Mouse (Mus musculus) liver, postnatal 0 days (tissue): ENCODE data around the gene Socs3. TPM values are rescaled to one million over a fixed set of nuclear protein-coding genes. Genes with fewer than 3 reads are reported as not detected.
A peak's percentile ranks its signal among the peaks of the same experiment; 100 is the strongest.

Experiments used
- ATAC-seq: fragments of 200-750 bp; cut with Nextera tagmentation; 2 replicates; pipeline ENCODE4 v1.8.0; 2017; ENCODE audit warnings: mild to moderate bottlenecking, moderate library complexity
- DNase-seq: peaks from one replicate; pipeline ENCODE4 v3.0.0-alpha.2; 2016
- H3K27ac ChIP-seq: fragments of 300-500 bp; sonication (generic); 2 replicates; pipeline ENCODE4 v1.5.1; 2014; ENCODE audit warnings: antibody characterized with exemption, moderate library complexity, mild to moderate bottlenecking, low read depth
- H3K27me3 ChIP-seq: fragments of 300-500 bp; sonication (generic); 2 replicates; pipeline ENCODE4 v1.6.1; 2014; ENCODE audit warnings: low read length, control low read depth, mixed read lengths; ENCODE audit not compliant: insufficient read depth
- H3K36me3 ChIP-seq: fragments of 300-500 bp; sonication (generic); replicated peaks from 2 replicates; pipeline ENCODE4 v1.6.1; 2014; ENCODE audit warnings: mild to moderate bottlenecking, control low read depth, low read length, moderate library complexity, mixed read lengths; ENCODE audit not compliant: insufficient read depth
- H3K4me1 ChIP-seq: fragments of 300-500 bp; sonication (generic); 2 replicates; pipeline ENCODE4 v1.6.1; 2014; ENCODE audit warnings: antibody characterized with exemption, mild to moderate bottlenecking, control low read depth; ENCODE audit not compliant: insufficient read depth
- H3K4me2 ChIP-seq: fragments of 300-500 bp; sonication (generic); 2 replicates; pipeline ENCODE4 v1.6.1; 2014; ENCODE audit warnings: low read depth, mild to moderate bottlenecking, low read length, moderate library complexity, mixed read lengths
- H3K4me3 ChIP-seq: fragments of 300-500 bp; sonication (generic); 2 replicates; pipeline ENCODE4 v1.5.1; 2014; ENCODE audit warnings: low read depth, low read length
- H3K9ac ChIP-seq: fragments of 300-500 bp; sonication (generic); replicated peaks from 2 replicates; pipeline ENCODE4 v1.6.1; 2014; ENCODE audit warnings: mild to moderate bottlenecking, moderate library complexity
- H3K9me3 ChIP-seq: fragments of 300-500 bp; sonication (generic); 2 replicates; pipeline ENCODE4 v1.6.1; 2016; ENCODE audit warnings: mild to moderate bottlenecking, control low read depth, low read length, mixed read lengths
- CTCF ChIP-seq: sonication (generic); IDR thresholded peaks from 2 replicates; pipeline ENCODE4 v1.5.1; 2016; ENCODE audit warnings: antibody characterized with exemption, low read depth
- EP300 ChIP-seq: IDR thresholded peaks from 2 replicates; pipeline ENCODE4 v1.6.1; 2016; ENCODE audit warnings: antibody characterized with exemption, low read depth, mild to moderate bottlenecking
- WGBS: fragments of 180-500 bp; shearing (Covaris S2); extraction: QIAGEN DNeasy Blood & Tissue Kit; methylation state at CpG from one replicate; pipeline ENCODE4 v1.1.7; 2014; ENCODE audit not compliant: insufficient replicate concordance; 5-methylcytosine and 5-hydroxymethylcytosine counted together
- polyA plus RNA-seq: library from polyadenylated mRNA; unstranded; fragments of >200 nt; fragmentation: Nextera tagmentation; extraction: Ambion mirVana; gene quantifications from 2 replicates; pipeline ENCODE4 v1.2.1, GENCODE M21; 2015

Gene Socs3
- polyA plus RNA-seq, 1 experiment from 2014 or later: 5.8 TPM

- Histone ChIP-seq H3K27ac (peak overlapping the region; percentile 44; the same call in 1 of the 2 replicates), H3K9me3 (no peaks in the 10 kb centered on the region), H3K4me2 (peak overlapping the region; percentile 38; the same call in 1 of the 2 replicates), H3K4me3 (no peak overlapping the region), H3K9ac (no peak overlapping the region), H3K27me3 (peaks cover 13% of the 10 kb centered on the region), H3K36me3 (no peaks in the 10 kb centered on the region), H3K4me1 (peaks cover 22% of the 10 kb centered on the region)
- peak; percentile 61 for DNase-seq
- WGBS: 45% methylated on average over 11 of the region's 11 CpGs
- no peak for TF ChIP-seq CTCF
- no peak for TF ChIP-seq EP300
- peak; percentile 47; the same call in 1 of the 2 replicates for ATAC-seq
Observed at GRCm38 (mm10) chr11:117946195-117946979, 23.5 kb downstream of the Socs3 start.

- ATAC-seq (no peak), DNase-seq (no peak)
- H3K9me3 ChIP-seq: no peaks in the 10 kb centered on the region
- H3K4me3 ChIP-seq: no peak overlapping the region
- no peaks in the 10 kb centered on the region for H3K36me3 ChIP-seq
- TF ChIP-seq EP300 (no peak), CTCF (no peak)
- WGBS: 49% methylated on average over 4 of the region's 4 CpGs
- H3K27me3 ChIP-seq: no peaks in the 10 kb centered on the region
- H3K9ac ChIP-seq: no peak overlapping the region
- H3K4me2 ChIP-seq: no peak overlapping the region
- peaks cover 11% of the 10 kb centered on the region for H3K4me1 ChIP-seq
- no peak overlapping the region for H3K27ac ChIP-seq
Observed at GRCm38 (mm10) chr11:117941848-117942247, 28.0 kb downstream of the Socs3 start.

GRCm38 (mm10) chr11:117941325-117941834 lies 28.5 kb downstream of the Socs3 start:
- H3K4me1 ChIP-seq: peaks cover 9% of the 10 kb centered on the region
- no peak overlapping the region for H3K4me2 ChIP-seq
- H3K27me3 ChIP-seq: no peaks in the 10 kb centered on the region
- ATAC-seq (no peak), DNase-seq (no peak)
- H3K4me3 ChIP-seq: no peak overlapping the region
- no peaks in the 10 kb centered on the region for H3K9me3 ChIP-seq
- H3K9ac ChIP-seq: no peak overlapping the region
- no peak overlapping the region for H3K27ac ChIP-seq
- WGBS: 61% methylated on average over 8 of the region's 8 CpGs
- H3K36me3 ChIP-seq: no peaks in the 10 kb centered on the region
- no peak for TF ChIP-seq EP300
- no peak for TF ChIP-seq CTCF

- Histone ChIP-seq H3K27me3 (no peaks in the 10 kb centered on the region), H3K4me2 (no peak overlapping the region), H3K36me3 (no peaks in the 10 kb centered on the region), H3K9ac (no peak overlapping the region), H3K4me1 (peaks cover 9% of the 10 kb centered on the region), H3K27ac (no peak overlapping the region), H3K4me3 (no peak overlapping the region), H3K9me3 (no peaks in the 10 kb centered on the region)
- 78% methylated on average over 6 of the region's 6 CpGs for WGBS
- DNase-seq (no peak), ATAC-seq (no peak)
- TF ChIP-seq EP300: no peak
- TF ChIP-seq CTCF: no peak
Observed at GRCm38 (mm10) chr11:117940881-117941280, 29.0 kb downstream of the Socs3 start.

- peak; percentile 29; the same call in 1 of the 2 replicates for ATAC-seq
- no peak overlapping the region for H3K9ac ChIP-seq
- no peak overlapping the region for H3K4me3 ChIP-seq
- 21% methylated on average over 7 of the region's 7 CpGs for WGBS
- no peak for TF ChIP-seq EP300
- H3K4me2 ChIP-seq: no peak overlapping the region
- H3K4me1 ChIP-seq: peaks cover 10% of the 10 kb centered on the region
- peak; percentile 47 for DNase-seq
- no peaks in the 10 kb centered on the region for H3K36me3 ChIP-seq
- 0 out of 2 replicates have a peak overlapping the region, but pooled peaks have one; percentile 18 for H3K27ac ChIP-seq
- H3K27me3 ChIP-seq: no peaks in the 10 kb centered on the region
- H3K9me3 ChIP-seq: no peaks in the 10 kb centered on the region
Observed at GRCm38 (mm10) chr11:117939741-117940285, 30.0 kb downstream of the Socs3 start.

- no peak overlapping the region for H3K4me2 ChIP-seq
- no peak overlapping the region for H3K9ac ChIP-seq
- H3K9me3 ChIP-seq: no peaks in the 10 kb centered on the region
- H3K36me3 ChIP-seq: no peaks in the 10 kb centered on the region
- no peak overlapping the region for H3K4me3 ChIP-seq
- TF ChIP-seq CTCF: no peak
- TF ChIP-seq EP300: no peak
- ATAC-seq (no peak), DNase-seq (no peak)
- H3K27me3 ChIP-seq: no peaks in the 10 kb centered on the region
- peaks cover 15% of the 10 kb centered on the region for H3K4me1 ChIP-seq
- WGBS: 56% methylated on average over 4 of the region's 4 CpGs
- no peak overlapping the region for H3K27ac ChIP-seq
Observed at GRCm38 (mm10) chr11:117939004-117939730, 30.7 kb downstream of the Socs3 start.
